ENCODE assay signal across 8 mouse cellular contexts in genomic region chr10:80752079-80752625, GRCm38 (mm10). TPM values are rescaled to one million over a fixed set of nuclear protein-coding genes. Genes with fewer than 3 reads are reported as not detected.
DNase-seq lines count a peak whose midpoint lies in the region; ATAC-seq and TF ChIP-seq lines count a peak whose summit lies in the region.

No protein-coding gene starts in this region.

- TF ChIP-seq CTCF in cerebellum, adult 2 months (IDR thresholded peaks at IDR 0.05; ENCODE audit: borderline replicate concordance, insufficient read depth, low read depth, low read length): no peak
- no peak for TF ChIP-seq CTCF in forebrain, postnatal 0 days (IDR thresholded peaks at IDR 0.05; ENCODE audit: low read depth)
- TF ChIP-seq CTCF in liver, adult 2 months (IDR thresholded peaks at IDR 0.05; ENCODE audit: low read depth, low read length): no peak
- TF ChIP-seq CTCF in midbrain, postnatal 0 days (IDR thresholded peaks at IDR 0.05): no peak

- peak overlapping the region; percentile 63; the same call in 1 of the 2 replicates for H3K27ac ChIP-seq in cerebellum, adult 2 months (ENCODE audit: insufficient read depth, low read length)
- no peak overlapping the region for H3K27ac ChIP-seq in forebrain, postnatal 0 days (ENCODE audit: low read depth, low read length)
- no peak overlapping the region for H3K27ac ChIP-seq in hindbrain, embryonic 12.5 days
- peak overlapping the region; percentile 66 for H3K27ac ChIP-seq in liver, adult 2 months (replicated peaks; ENCODE audit: insufficient read depth, low read depth, low read length)
- no peak overlapping the region for H3K27ac ChIP-seq in midbrain, postnatal 0 days (ENCODE audit: low read depth, low read length)

- H3K27me3 ChIP-seq in cerebellum, adult 2 months (ENCODE audit: control insufficient read depth, insufficient read depth, low read length): no peaks in the 10 kb centered on the region
- no peaks in the 10 kb centered on the region for H3K27me3 ChIP-seq in forebrain, postnatal 0 days (ENCODE audit: insufficient read depth, low read length)
- H3K27me3 ChIP-seq in hindbrain, embryonic 12.5 days: no peaks in the 10 kb centered on the region; the same call in 1 of the 2 replicates
- H3K27me3 ChIP-seq in liver, adult 2 months (ENCODE audit: control insufficient read depth, insufficient read depth, low read length): no peaks in the 10 kb centered on the region
- H3K27me3 ChIP-seq in midbrain, postnatal 0 days (ENCODE audit: insufficient read depth, low read length): no peaks in the 10 kb centered on the region

- H3K4me3 ChIP-seq in cerebellum, adult 2 months (replicated peaks; ENCODE audit: insufficient read depth, low read depth, low read length): no peak overlapping the region
- H3K4me3 ChIP-seq in forebrain, postnatal 0 days (ENCODE audit: low read depth, low read length): no peak overlapping the region
- H3K4me3 ChIP-seq in hindbrain, embryonic 12.5 days: peak overlapping the region; percentile 7; the same call in 1 of the 2 replicates
- no peak overlapping the region for H3K4me3 ChIP-seq in liver, adult 2 months (ENCODE audit: insufficient read depth, low read depth, low read length)
- H3K4me3 ChIP-seq in midbrain, postnatal 0 days (ENCODE audit: low read depth, low read length): peak overlapping the region; percentile 2; the same call in 1 of the 2 replicates

- no peak for TF ChIP-seq POLR2A in cerebellum, adult 2 months (IDR thresholded peaks at IDR 0.05; ENCODE audit: borderline replicate concordance, insufficient read depth, low read length)
- no peak for TF ChIP-seq POLR2A in liver, adult 2 months (IDR thresholded peaks at IDR 0.05; ENCODE audit: extremely low read depth, insufficient read depth, low read length)

- under 1% methylated on average over 6 of the region's 6 CpGs for WGBS in cerebellum, adult 2 months
- WGBS in forebrain, postnatal 0 days: 7% methylated on average over 6 of the region's 6 CpGs
- WGBS in hindbrain, embryonic 12.5 days: 6% methylated on average over 6 of the region's 6 CpGs
- 3% methylated on average over 6 of the region's 6 CpGs for WGBS in liver, adult 2 months
- 4% methylated on average over 6 of the region's 6 CpGs for WGBS in midbrain, postnatal 0 days

- peaks cover 19% of the 10 kb centered on the region; the same call in 1 of the 2 replicates for H3K79me2 ChIP-seq in liver, adult 2 months (ENCODE audit: control insufficient read depth, insufficient read depth, low read length)

- H3K9ac ChIP-seq in forebrain, postnatal 0 days: no peak overlapping the region
- H3K9ac ChIP-seq in hindbrain, embryonic 12.5 days: no peak overlapping the region
- no peak overlapping the region for H3K9ac ChIP-seq in liver, adult 2 months (ENCODE audit: low read depth, low read length)
- no peak overlapping the region for H3K9ac ChIP-seq in midbrain, postnatal 0 days (replicated peaks; ENCODE audit: low read length, poor library complexity, severe bottlenecking)

- peak; percentile 54 to 67 for DNase-seq in cerebellum, adult 2 months
- DNase-seq in cerebellum, adult 8-10 months: no peak
- DNase-seq in c-Kit-positive CD71-negative TER-119-negative erythroid progenitor cells, embryonic 14.5 days (ENCODE audit: low read depth): peak; percentile 83
- DNase-seq in forebrain, postnatal 0 days: peak; percentile 63
- DNase-seq in liver, adult 2 months (ENCODE audit: extremely low read depth, low read depth, low spot score): peak; percentile 81
- DNase-seq in midbrain, postnatal 0 days (ENCODE audit: low spot score): peak; percentile 65
- peak; percentile 93 for DNase-seq in testis, postnatal 10 days (ENCODE audit: low spot score)

- H3K4me1 ChIP-seq in cerebellum, adult 2 months (ENCODE audit: control insufficient read depth, insufficient read depth, low read length): peaks cover 14% of the 10 kb centered on the region
- H3K4me1 ChIP-seq in forebrain, postnatal 0 days (ENCODE audit: insufficient read depth): peaks cover 12% of the 10 kb centered on the region
- H3K4me1 ChIP-seq in hindbrain, embryonic 12.5 days: peaks cover 23% of the 10 kb centered on the region
- peaks cover 17% of the 10 kb centered on the region for H3K4me1 ChIP-seq in liver, adult 2 months (ENCODE audit: control insufficient read depth, insufficient read depth, low read length)
- H3K4me1 ChIP-seq in midbrain, postnatal 0 days (ENCODE audit: insufficient read depth, low read length): peaks cover 12% of the 10 kb centered on the region

- H3K9me3 ChIP-seq in forebrain, postnatal 0 days (ENCODE audit: low read length): no peaks in the 10 kb centered on the region
- H3K9me3 ChIP-seq in hindbrain, embryonic 12.5 days (replicated peaks): no peaks in the 10 kb centered on the region
- H3K9me3 ChIP-seq in midbrain, postnatal 0 days (ENCODE audit: low read length): no peaks in the 10 kb centered on the region

- peak overlapping the region; percentile 32 for H3K4me2 ChIP-seq in forebrain, postnatal 0 days (ENCODE audit: low read depth)
- peak overlapping the region; percentile 38 for H3K4me2 ChIP-seq in hindbrain, embryonic 12.5 days (replicated peaks)
- peak overlapping the region; percentile 36; the same call in 1 of the 2 replicates for H3K4me2 ChIP-seq in midbrain, postnatal 0 days (ENCODE audit: low read depth, low read length, poor library complexity, severe bottlenecking)

- no peaks in the 10 kb centered on the region for H3K36me3 ChIP-seq in forebrain, postnatal 0 days (ENCODE audit: insufficient read depth)
- H3K36me3 ChIP-seq in hindbrain, embryonic 12.5 days: no peaks in the 10 kb centered on the region
- H3K36me3 ChIP-seq in liver, adult 2 months (ENCODE audit: control insufficient read depth, insufficient read depth, low read length): no peaks in the 10 kb centered on the region
- no peaks in the 10 kb centered on the region for H3K36me3 ChIP-seq in midbrain, postnatal 0 days (ENCODE audit: insufficient read depth, low read length)

- ATAC-seq in forebrain, postnatal 0 days: peak; percentile 23
- ATAC-seq in hindbrain, embryonic 12.5 days (ENCODE audit: low FRiP score): peak; percentile 18; the same call in 1 of the 2 replicates
- 0 out of 2 replicates have a peak, but pooled peaks have one; percentile 10 for ATAC-seq in midbrain, postnatal 0 days (ENCODE audit: low FRiP score)

RNA-seq across cellular contexts. Expression of gene Dot1l, which starts 2.9 kb away (rescaled TPM):
- polyA plus RNA-seq in cerebellum, adult 2 months (2012; rRNA removed): 101 and 115 TPM in 2 replicates
- total RNA-seq in forebrain, postnatal 0 days (2014; rRNA removed): 15.9 and 21.7 TPM in 2 replicates
- 5.7 and 8.5 TPM in 2 replicates for polyA plus RNA-seq in forebrain, postnatal 0 days (2015; fragmentation: Nextera tagmentation; extraction: Ambion mirVana)
- polyA plus RNA-seq in hindbrain, embryonic 12.5 days (2016; fragmentation: Nextera tagmentation; extraction: Ambion mirVana): 25.9 and 27.4 TPM in 2 replicates
- total RNA-seq in liver, adult 2 months (2014; rRNA removed): 2.4 and 3.6 TPM in 2 replicates
- polyA plus RNA-seq in liver, adult 2 months (2012; rRNA removed): 13.0 and 14.8 TPM in 2 replicates
- total RNA-seq in midbrain, postnatal 0 days (2014; rRNA removed): 23.8 and 34.4 TPM in 2 replicates
- polyA plus RNA-seq in midbrain, postnatal 0 days (2015; fragmentation: Nextera tagmentation; extraction: Ambion mirVana): 9.9 and 13.4 TPM in 2 replicates

RNA-seq across cellular contexts. Expression of gene Ap3d1, which starts 10.1 kb away (rescaled TPM):
- polyA plus RNA-seq in cerebellum, adult 2 months (2012; rRNA removed): 175 and 189 TPM in 2 replicates
- 137 and 176 TPM in 2 replicates for total RNA-seq in forebrain, postnatal 0 days (2014; rRNA removed)
- polyA plus RNA-seq in forebrain, postnatal 0 days (2015; fragmentation: Nextera tagmentation; extraction: Ambion mirVana): 63.8 and 87.7 TPM in 2 replicates
- polyA plus RNA-seq in hindbrain, embryonic 12.5 days (2016; fragmentation: Nextera tagmentation; extraction: Ambion mirVana): 101 TPM in 2 replicates
- 22.3 and 35.2 TPM in 2 replicates for total RNA-seq in liver, adult 2 months (2014; rRNA removed)
- 38.1 and 49.2 TPM in 2 replicates for polyA plus RNA-seq in liver, adult 2 months (2012; rRNA removed)
- total RNA-seq in midbrain, postnatal 0 days (2014; rRNA removed): 182 and 183 TPM in 2 replicates
- 95.4 and 105 TPM in 2 replicates for polyA plus RNA-seq in midbrain, postnatal 0 days (2015; fragmentation: Nextera tagmentation; extraction: Ambion mirVana)

RNA-seq across cellular contexts. Expression of gene Sf3a2, which starts 45.8 kb away (rescaled TPM):
- 52.0 and 66.4 TPM in 2 replicates for polyA plus RNA-seq in cerebellum, adult 2 months (2012; rRNA removed)
- total RNA-seq in forebrain, postnatal 0 days (2014; rRNA removed): 20.4 and 20.6 TPM in 2 replicates
- 66.4 and 73.7 TPM in 2 replicates for polyA plus RNA-seq in forebrain, postnatal 0 days (2015; fragmentation: Nextera tagmentation; extraction: Ambion mirVana)
- 65.3 and 71.8 TPM in 2 replicates for polyA plus RNA-seq in hindbrain, embryonic 12.5 days (2016; fragmentation: Nextera tagmentation; extraction: Ambion mirVana)
- total RNA-seq in liver, adult 2 months (2014; rRNA removed): 6.7 and 8.6 TPM in 2 replicates
- polyA plus RNA-seq in liver, adult 2 months (2012; rRNA removed): 12.7 and 17.8 TPM in 2 replicates
- 18.3 and 34.2 TPM in 2 replicates for total RNA-seq in midbrain, postnatal 0 days (2014; rRNA removed)
- polyA plus RNA-seq in midbrain, postnatal 0 days (2015; fragmentation: Nextera tagmentation; extraction: Ambion mirVana): 61.5 and 64.3 TPM in 2 replicates

RNA-seq across cellular contexts. Expression of gene Plekhj1, which starts 46.3 kb away (rescaled TPM):
- 106 and 122 TPM in 2 replicates for polyA plus RNA-seq in cerebellum, adult 2 months (2012; rRNA removed)
- total RNA-seq in forebrain, postnatal 0 days (2014; rRNA removed): 81.1 and 89.0 TPM in 2 replicates
- 96.8 and 107 TPM in 2 replicates for polyA plus RNA-seq in forebrain, postnatal 0 days (2015; fragmentation: Nextera tagmentation; extraction: Ambion mirVana)
- 139 TPM in 2 replicates for polyA plus RNA-seq in hindbrain, embryonic 12.5 days (2016; fragmentation: Nextera tagmentation; extraction: Ambion mirVana)
- 16.0 and 17.4 TPM in 2 replicates for total RNA-seq in liver, adult 2 months (2014; rRNA removed)
- polyA plus RNA-seq in liver, adult 2 months (2012; rRNA removed): 29.4 and 42.2 TPM in 2 replicates
- total RNA-seq in midbrain, postnatal 0 days (2014; rRNA removed): 68.0 and 88.1 TPM in 2 replicates
- polyA plus RNA-seq in midbrain, postnatal 0 days (2015; fragmentation: Nextera tagmentation; extraction: Ambion mirVana): 94.1 and 103 TPM in 2 replicates

RNA-seq across cellular contexts. Expression of gene Izumo4, which starts 50.2 kb away (rescaled TPM):
- 112 and 117 TPM in 2 replicates for polyA plus RNA-seq in cerebellum, adult 2 months (2012; rRNA removed)
- 37.9 and 39.5 TPM in 2 replicates for total RNA-seq in forebrain, postnatal 0 days (2014; rRNA removed)
- polyA plus RNA-seq in forebrain, postnatal 0 days (2015; fragmentation: Nextera tagmentation; extraction: Ambion mirVana): 34.4 and 36.7 TPM in 2 replicates
- polyA plus RNA-seq in hindbrain, embryonic 12.5 days (2016; fragmentation: Nextera tagmentation; extraction: Ambion mirVana): 27.1 and 30.5 TPM in 2 replicates
- total RNA-seq in liver, adult 2 months (2014; rRNA removed): 17.2 and 18.3 TPM in 2 replicates
- polyA plus RNA-seq in liver, adult 2 months (2012; rRNA removed): 42.5 and 49.7 TPM in 2 replicates
- 26.3 and 48.0 TPM in 2 replicates for total RNA-seq in midbrain, postnatal 0 days (2014; rRNA removed)
- 44.0 and 47.4 TPM in 2 replicates for polyA plus RNA-seq in midbrain, postnatal 0 days (2015; fragmentation: Nextera tagmentation; extraction: Ambion mirVana)

Comparison
In these comparisons a context has a peak if more than half of its experiments do, and no peak if none do; other contexts are left out.
1. H3K27ac ChIP-seq: peak in cerebellum, adult 2 months (single experiment) and liver, adult 2 months (single experiment); none in forebrain, postnatal 0 days (single experiment), hindbrain, embryonic 12.5 days (single experiment) and midbrain, postnatal 0 days (single experiment).
2. H3K4me3 ChIP-seq: peak in hindbrain, embryonic 12.5 days (single experiment) and midbrain, postnatal 0 days (single experiment); none in cerebellum, adult 2 months (single experiment), forebrain, postnatal 0 days (single experiment) and liver, adult 2 months (single experiment).
3. Peak in every context shown above with its lines, with median percentiles within 50 percentile points of each other: ATAC-seq and H3K4me2 ChIP-seq.